Mouse (Mus musculus): Measurements from ENCODE around the gene Bzw1.

Gene Bzw1

DNA sequence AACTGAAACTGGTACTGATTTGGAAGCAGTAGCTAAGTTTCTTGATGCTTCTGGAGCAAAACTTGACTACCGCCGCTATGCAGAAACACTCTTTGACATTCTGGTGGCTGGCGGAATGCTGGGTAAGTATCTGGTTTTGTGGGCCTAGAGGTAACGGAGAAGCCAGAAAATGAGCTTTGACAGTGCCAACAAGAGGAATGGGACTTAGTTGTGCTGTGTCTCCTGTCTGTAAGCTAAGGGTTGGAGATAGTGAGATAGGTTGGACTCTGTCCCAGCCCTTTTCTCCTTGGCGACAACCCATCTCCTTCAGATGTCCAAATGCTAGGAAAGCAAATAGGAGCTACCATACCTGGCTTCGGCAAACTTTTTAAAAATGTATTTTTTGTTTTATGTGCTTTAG lies 5.0 kb downstream of the Bzw1 start:
- no peak for DNase-seq

- DNase-seq, result no peak
These were observed 8.7 kb downstream of the Bzw1 start for GRCm38 (mm10) chr1:58401396-58401795.

- no peak for DNase-seq
These were observed 11.0 kb downstream of the Bzw1 start for GRCm38 (mm10) chr1:58403745-58404144.

- no peak for DNase-seq
These were observed 14.6 kb downstream of the Bzw1 start for GRCm38 (mm10) chr1:58407321-58407720.

DNA sequence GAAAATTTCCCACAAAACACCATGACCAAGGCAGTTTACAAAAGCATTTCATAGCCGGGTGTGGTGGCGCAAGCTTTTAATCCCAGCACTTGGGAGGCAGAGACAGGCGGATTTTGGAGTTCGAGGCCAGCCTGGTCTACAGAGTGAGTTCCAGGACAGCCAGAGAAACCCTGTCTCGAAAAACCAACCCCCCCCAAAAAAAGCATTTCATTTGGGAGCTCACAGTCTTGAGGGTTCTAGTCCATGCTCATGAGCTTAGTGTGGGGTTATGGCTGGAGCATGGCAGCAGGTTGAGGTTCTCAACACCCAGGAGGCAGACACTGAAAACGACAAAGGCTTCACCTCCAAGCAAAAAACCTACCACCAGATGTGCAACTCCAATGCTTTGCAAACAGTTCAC lies 15.4 kb downstream of the Bzw1 start:
- DNase-seq, result no peak

DNA sequence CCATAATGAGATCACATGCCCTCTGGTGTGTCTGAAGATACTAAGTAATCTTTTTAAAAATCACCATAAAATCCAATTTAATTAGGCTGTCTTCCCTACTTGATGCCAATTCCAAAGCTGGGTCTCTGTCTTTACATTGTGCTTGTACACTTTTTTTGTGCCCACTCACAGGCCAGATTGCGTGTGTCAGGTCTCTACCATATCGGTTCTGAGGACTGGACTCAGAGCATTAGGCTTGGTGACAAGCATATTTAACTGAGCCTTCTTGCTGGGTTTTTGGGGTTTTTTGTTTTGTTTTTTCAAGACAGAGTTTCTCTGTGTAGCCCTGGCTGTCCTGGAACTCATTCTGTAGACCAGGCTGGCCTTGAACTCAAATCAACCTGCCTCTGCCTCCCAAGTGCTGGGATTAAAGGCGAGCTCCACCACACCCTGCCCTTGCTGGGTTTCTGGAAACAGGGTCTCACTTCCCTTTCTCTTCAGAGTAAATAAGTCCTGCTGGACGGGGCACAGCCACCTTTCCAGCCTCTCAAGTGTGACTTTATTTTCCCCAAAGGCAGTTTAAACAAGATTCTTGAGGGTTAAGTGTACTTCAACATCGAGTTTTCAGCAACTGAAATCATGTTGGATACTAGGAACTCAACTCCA lies 17.0 kb downstream of the Bzw1 start:
- DNase-seq, result no peak

DNA sequence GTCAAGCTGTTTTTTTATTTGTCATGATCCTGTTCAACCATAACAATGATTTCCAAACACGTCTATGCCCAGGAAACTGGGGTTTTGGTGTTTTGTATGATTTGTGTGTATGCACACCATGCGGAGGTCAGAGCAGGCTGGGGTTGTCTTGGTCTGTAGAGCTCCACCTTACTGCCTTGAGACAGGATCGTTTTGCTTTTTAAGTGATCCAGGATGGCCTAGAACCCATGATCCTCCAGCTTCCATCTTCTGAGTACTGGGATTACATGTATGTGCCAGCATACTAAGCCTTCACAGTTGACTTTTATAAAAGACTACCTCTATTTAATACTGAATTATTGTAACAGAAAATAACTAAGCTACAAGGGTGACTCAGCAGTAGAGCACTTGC lies 17.5 kb downstream of the Bzw1 start:
- DNase-seq, result no peak

GRCm38 (mm10) chr1:58410776-58411175 lies 18.1 kb downstream of the Bzw1 start:
- no peak for DNase-seq

DNA sequence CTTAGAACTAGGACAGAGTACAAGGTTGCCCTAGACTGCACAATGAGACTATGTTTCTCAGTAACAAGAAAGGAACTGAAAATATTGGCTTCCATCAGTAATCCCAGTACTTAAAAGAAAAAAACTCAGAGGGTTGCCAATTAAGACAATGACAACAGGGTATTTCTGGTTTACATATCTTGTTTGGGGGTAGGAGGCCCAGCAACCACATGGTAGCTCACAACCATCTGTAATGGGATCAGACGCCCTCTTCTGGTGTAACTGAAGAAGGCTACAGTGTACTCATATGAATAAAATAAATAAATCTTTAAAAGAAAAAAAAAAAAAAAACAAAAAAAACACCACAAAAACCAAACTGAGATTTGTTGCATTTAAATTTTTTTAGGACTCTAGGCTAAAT lies 22.7 kb downstream of the Bzw1 start:
- DNase-seq, result no peak

GRCm38 (mm10) chr1:58416048-58416447 lies 23.4 kb downstream of the Bzw1 start:
- no peak for DNase-seq

DNA sequence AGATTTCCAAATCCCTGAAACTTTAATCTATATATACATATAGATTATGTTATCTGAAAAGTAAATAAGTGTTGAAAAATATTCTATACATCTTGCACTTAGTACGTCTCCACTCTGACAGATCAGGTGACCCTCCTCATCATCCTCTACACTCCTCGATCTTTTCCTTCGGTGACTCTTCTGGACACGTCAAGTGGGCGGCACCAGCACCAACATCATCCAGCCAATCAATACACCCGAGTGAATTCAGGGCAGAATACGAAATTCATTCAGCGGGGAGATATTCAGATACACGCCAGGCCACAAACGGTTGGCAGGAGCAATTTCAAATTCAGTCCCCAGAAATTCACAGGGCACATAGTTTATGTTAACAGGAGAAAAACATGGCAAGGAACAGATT lies 27.3 kb downstream of the Bzw1 start:
- DNase-seq, result no peak

DNA sequence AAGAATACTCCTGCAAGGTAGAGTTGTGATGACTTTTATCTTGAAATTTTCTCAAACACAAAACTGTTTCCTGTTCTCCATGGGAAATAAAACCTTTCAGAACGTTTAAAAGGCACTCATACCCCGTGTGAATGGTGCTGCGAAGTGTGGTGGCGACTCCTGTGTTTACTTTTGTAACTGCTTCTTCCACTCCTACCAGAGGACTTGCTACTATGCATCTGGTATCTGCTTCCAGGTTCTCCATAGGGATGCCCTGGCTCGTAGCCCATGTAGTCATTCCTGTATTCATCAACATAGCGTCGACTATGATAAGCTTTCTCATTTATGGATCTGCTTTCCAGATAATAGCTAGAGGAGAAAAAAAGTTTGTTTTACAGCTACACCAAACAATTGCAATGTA lies 28.3 kb downstream of the Bzw1 start:
- DNase-seq, result peak; percentile 56

DNA sequence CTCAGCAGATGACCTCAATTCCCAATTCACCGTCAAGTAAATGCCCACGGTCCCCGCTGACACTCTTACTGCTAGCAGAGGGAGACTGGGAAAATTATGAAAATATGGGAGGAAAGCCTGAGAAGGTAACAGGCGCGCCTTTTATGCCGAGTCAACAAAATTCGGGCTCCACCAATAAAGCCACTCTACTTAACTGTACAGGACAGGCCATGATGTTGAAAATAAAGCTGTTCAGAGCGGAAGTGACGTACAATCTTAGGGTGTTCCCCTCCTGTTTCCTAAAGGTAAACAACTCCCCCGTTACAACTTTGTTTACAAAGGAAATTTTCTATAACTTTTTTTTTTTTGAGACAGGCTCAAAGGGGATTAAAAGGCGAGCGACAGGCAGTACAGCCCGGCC lies 30.2 kb downstream of the Bzw1 start:
- peak; percentile 37 for DNase-seq

DNA sequence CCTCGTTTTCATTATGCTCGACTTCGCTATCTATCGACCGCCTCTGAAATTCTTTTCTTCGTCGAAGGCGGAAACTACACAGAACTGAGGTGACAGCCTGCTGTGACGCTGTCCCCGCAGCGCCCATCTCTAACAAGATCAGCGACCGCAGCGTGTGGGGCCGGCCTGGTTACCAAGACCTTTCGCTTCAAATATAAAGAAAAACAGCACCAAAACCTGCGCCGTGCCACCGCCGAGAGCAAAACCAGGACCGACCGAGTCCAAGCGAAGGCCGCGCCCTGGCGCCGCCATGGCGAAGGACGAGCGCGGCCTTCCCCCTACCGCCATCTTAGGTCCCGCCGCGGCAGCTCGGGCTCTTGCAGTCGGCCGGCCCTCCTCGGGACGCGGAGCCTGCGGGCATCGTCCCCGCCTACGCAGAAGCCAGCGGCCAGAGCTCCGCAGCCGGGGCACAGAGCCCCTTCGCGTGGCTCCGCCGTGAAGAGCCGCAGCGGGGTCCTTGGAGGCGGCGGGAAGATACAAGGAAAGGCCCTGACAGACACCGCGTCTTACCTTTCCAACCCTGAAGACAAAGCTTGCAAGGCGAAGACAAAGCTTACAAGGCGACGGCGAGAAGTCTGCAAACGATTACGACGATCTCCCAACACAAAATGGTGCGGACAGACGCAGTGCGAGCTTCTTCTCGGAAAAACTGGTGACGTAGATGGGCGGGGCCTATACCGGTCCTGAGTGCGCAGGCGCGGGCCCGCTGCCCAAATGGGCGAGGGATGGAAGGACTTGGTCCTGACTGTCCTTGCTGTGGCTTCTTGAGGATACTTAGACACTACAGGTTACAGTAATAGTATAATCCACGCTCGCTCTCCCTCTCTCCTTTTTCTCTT lies 30.9 kb downstream of the Bzw1 start, which contains the start of gene Clk1:
Clk1 (minus strand) TSS at position 696 of the 878 bp plus-strand sequence.
- DNase-seq, result peak; percentile 96

DNA sequence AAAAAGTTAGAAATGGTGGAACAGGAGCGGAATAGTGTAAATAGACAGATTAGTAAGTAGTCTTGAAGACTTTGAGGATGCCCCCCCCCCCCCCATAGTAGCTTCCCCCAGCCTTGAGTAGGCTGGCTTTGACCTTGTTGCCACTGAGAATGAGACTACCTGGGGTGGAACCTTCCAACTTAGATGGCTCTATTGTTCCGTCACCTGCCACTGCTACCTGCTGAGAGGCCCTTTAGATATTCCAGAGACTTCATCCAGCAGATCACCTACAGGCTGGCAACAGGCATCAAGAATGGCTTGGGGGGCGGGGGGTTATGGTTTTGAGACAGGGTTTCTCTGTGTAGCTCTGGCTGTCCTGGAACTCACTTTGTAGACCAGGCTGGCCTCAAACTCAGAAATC lies 31.9 kb downstream of the Bzw1 start:
- peak; percentile 36 for DNase-seq

DNA sequence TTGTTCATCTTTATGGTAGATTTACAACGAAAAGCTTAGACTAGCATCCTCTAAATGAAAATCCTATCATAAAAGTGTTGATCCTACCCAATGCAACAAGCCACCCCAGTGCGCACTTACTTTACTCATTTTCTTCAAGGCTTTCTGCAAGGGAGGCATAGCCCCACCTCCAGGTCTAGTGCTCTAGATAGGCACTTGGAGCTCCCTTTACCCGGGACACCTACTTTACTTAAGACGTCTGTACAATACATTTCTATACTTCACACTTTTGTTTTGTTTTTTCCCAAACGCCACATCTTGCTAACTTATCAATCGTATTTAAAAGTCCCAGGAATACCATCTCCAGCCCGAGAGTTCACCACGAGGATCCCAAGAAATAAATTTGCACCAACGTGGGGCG lies 52.0 kb downstream of the Bzw1 start:
- no peak for DNase-seq

DNA sequence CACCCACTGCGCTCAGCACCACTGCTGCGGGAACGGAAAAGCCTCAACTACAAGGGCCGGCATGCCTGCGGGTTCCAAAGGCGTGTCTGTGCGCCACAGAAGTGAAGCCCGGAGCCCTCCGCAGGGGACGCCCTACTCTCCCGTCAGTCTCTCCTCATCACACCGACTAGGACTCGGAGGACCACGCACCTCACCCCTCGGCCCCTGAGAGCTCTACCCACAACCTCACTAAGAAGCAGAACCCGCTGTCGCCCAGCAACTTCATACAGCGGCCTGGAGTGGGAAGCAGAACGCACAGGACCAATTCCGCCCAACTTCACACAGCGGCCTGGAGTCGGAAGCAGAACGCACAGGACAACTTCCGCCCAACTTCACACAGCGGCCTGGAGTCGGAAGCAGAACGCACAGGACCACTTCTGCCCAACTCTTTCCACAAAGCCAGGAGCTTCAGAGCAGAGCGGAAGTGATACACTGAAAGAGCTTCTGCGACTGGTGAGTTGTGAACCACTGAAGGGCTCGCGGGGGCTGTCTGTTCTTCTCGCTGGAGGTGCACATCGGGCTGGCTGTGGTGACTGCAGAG lies 52.5 kb downstream of the Bzw1 start, which contains the start of the genes Nif3l1 and Ppil3:
Nif3l1 (plus strand) TSS at position 9 of the 580 bp plus-strand sequence.
Ppil3 (minus strand) TSS at position 344 of the 580 bp plus-strand sequence.
- peak; percentile 80 for DNase-seq

DNA sequence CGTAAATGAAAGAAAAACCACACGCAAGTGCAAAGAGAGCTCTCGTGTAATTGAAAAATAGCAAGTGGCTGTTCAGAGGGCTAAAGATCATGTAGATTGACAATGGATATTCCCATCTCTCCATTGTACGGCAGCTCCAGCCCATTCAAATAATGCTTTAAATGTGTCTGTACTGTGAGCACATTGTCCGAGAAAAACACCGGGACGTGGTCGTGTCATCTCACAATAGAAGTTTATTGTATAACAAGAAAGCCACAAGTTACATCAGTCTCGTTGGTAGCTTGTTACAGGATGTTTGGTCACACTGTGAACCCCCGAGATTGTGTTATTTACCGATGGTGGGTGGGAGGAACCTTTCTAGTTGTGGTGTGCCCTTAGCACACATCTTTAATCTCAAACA lies 53.2 kb downstream of the Bzw1 start:
- DNase-seq, result no peak

DNA sequence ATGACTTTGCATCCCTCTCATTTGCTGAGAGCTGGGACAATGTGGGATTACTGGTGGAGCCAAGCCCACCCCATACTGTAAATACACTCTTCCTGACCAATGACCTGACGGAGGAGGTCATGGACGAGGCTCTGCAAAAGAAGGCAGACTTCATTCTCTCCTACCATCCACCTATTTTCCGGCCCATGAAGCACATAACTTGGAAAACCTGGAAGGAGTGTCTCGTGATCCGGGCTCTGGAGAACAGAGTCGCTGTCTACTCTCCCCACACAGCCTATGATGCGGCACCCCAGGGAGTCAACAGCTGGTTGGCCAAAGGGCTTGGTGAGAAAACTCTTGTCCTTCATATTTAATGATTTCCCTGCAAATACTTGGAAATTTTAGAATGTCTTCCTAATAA lies 55.1 kb downstream of the Bzw1 start:
- DNase-seq, result no peak

DNA sequence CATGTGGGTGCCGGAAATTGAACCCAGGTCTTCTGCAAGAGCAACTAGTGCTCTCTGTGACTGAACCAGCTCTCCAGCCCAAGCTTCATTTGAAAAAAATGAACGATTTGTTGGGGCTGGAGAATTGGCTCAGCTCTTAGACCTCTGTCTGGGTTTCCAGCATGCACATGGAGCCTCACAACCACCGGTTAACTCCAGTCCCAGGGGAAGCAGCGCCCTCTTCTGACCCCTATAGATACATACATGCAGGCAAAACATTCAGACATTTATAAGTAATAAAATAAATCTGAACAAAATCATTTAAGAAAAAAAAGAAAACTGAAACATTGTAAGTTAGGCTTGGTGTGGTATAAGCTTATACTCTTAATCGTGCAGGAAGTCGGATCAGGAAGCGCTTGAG lies 55.7 kb downstream of the Bzw1 start:
- DNase-seq, result no peak

- no peak for DNase-seq
These were observed 61.6 kb downstream of the Bzw1 start for GRCm38 (mm10) chr1:58454316-58454715.

All from cerebellum, adult 11-12 months (tissue).